Mouse (Mus musculus): ENCODE data around the gene Klhdc8a. TPM values are rescaled to one million over a fixed set of nuclear protein-coding genes. Genes with fewer than 3 reads are reported as not detected.

Klhdc8a gene
- polyA plus RNA-seq (2016; fragmentation: Nextera tagmentation; extraction: Ambion mirVana), result 5.1 and 5.3 TPM in 2 replicates

DNA sequence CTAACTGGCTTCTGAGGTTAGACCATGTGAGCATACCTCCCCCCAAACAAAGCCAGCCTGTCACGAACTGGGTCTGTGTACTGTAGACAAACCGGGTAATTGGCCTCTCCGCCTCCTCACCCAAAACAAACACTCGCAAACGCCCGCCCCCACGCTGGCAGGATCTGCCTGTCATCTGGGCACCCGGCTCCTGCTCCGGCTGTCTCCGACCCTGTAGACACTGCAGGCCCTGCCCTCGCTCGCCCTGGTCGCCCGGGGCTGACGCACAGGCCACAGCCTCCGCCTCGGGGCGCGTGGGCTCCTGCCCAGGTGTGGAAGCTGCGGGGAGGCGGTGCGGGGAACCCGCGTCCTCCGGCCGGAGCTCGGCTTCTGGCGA is at the start of gene Klhdc8a:
TSS of gene Klhdc8a (plus strand) at position 202 of the 376 bp plus-strand sequence.
- WGBS, result under 1% methylated on average over 27 of the region's 28 CpGs
- Histone ChIP-seq H3K27me3 (peaks cover 27% of the 10 kb centered on the region), H3K4me2 (replicated peaks) (peak within 1 kb of the TSS; percentile 99), H3K4me1 (peaks cover 41% of the 10 kb centered on the region), H3K4me3 (peak within 1 kb of the TSS; percentile 62), H3K27ac (peak within 1 kb of the TSS; percentile 82), H3K9me3 (replicated peaks) (no peaks in the 10 kb centered on the region), H3K36me3 (no peaks in the 10 kb centered on the region), H3K9ac (peak within 1 kb of the TSS; percentile 83)
- peak; percentile 69 for ATAC-seq (ENCODE audit: low FRiP score)

DNA sequence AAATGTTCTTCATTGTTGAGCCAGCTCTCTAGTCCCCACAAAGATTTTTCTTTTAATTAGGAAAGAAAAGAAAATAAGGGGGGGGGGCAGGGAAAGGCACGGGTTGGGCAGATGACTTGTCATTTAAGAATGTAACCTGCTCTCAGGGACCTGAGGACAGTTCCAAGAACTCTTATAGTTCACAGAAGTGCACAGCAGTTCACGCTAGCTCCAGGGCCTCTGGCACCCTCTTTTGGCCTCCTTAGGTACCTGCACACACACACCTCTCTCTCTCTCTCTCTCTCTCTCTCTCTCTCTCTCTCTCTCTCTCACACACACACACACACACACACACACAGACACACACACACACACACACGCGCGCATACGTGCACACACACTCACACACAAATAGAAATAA is 44.0 kb upstream of the Klhdc8a start:
- H3K9me3 ChIP-seq (replicated peaks), result no peaks in the 10 kb centered on the region
- H3K36me3 ChIP-seq, result no peaks in the 10 kb centered on the region
- no peak overlapping the region for H3K27ac ChIP-seq
- H3K4me1 ChIP-seq, result no peaks in the 10 kb centered on the region
- H3K9ac ChIP-seq, result no peak overlapping the region
- ATAC-seq (ENCODE audit: low FRiP score), result no peak
- H3K27me3 ChIP-seq, result no peaks in the 10 kb centered on the region
- H3K4me3 ChIP-seq, result no peak overlapping the region
- WGBS, result 87% methylated on average over 6 of the region's 6 CpGs
- no peak overlapping the region for H3K4me2 ChIP-seq (replicated peaks)

DNA sequence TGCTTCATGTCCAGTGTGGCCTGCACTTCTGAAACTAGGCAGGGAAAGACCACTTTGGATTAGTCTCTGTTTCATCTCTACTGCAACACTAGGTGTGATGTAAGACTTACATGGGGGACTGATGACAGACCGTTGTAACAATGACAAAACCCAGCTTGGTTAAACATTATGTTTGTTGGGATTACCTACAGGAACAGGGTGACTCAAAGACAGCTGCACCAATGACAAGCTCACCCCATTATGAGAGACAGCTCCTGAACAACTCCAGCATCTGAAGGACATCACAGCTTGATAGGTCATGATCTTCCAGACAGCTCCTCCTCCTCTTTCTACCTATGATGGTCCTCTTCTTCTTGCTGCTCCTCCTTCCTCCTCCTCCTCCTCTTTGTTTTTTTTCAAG is 38.1 kb upstream of the Klhdc8a start:
- no peaks in the 10 kb centered on the region for H3K27me3 ChIP-seq
- no peak overlapping the region for H3K4me3 ChIP-seq
- 0 out of 2 replicates have a peak, but pooled peaks cover 4% of the 10 kb centered on the region for H3K4me1 ChIP-seq
- WGBS, result 94% methylated on average over 1 of the region's 1 CpGs
- no peak overlapping the region for H3K9ac ChIP-seq
- H3K4me2 ChIP-seq (replicated peaks), result no peak overlapping the region
- no peaks in the 10 kb centered on the region for H3K9me3 ChIP-seq (replicated peaks)
- H3K27ac ChIP-seq, result no peak overlapping the region
- H3K36me3 ChIP-seq, result no peaks in the 10 kb centered on the region
- no peak for ATAC-seq (ENCODE audit: low FRiP score)

DNA sequence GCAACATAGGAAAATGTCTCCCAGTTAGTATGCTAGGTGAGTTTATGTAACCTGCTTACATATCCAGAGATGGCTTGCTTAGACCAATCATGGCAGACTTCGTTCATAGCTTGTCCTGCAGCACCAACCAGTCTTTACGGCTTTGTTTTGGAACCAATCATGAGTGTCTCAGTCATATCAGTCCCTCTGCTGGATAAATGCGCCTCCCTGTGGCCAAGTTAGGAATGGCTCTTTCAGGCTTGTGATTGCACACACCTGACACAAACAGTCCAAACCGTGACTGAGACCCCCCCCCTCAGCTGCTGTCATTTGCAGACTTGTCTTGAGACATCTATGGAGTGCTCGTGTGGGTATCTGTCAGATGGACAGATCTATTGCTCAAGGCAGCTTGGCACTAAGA is 37.4 kb upstream of the Klhdc8a start:
- no peak overlapping the region for H3K27ac ChIP-seq
- no peaks in the 10 kb centered on the region for H3K36me3 ChIP-seq
- H3K9me3 ChIP-seq (replicated peaks), result no peaks in the 10 kb centered on the region
- 70% methylated on average over 5 of the region's 5 CpGs for WGBS
- no peaks in the 10 kb centered on the region for H3K27me3 ChIP-seq
- 0 out of 2 replicates have a peak, but pooled peaks cover 5% of the 10 kb centered on the region for H3K4me1 ChIP-seq
- no peak overlapping the region for H3K4me3 ChIP-seq
- no peak overlapping the region for H3K9ac ChIP-seq
- ATAC-seq (ENCODE audit: low FRiP score), result no peak
- H3K4me2 ChIP-seq (replicated peaks), result no peak overlapping the region

DNA sequence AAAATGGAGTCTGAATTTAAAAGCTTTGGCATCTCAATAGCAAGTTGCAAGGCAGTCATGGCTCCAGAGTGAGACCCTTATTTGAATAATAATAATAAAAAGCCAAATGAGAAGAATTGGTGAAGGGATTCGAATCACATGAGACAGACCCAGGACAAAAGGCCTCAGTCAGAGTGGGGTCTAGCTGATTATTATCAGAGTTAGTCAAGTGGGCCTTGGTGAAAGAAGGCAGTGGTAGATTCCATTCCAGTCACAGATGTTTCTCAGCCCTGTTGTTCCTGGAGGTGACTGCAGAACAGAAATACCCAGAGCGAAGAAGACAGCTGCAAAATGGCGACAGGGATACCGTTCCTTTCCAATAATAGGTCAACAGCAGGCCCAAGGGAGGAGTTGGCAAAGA is 34.8 kb upstream of the Klhdc8a start:
- Histone ChIP-seq H3K9me3 (replicated peaks) (no peaks in the 10 kb centered on the region), H3K4me1 (0 out of 2 replicates have a peak, but pooled peaks cover 5% of the 10 kb centered on the region), H3K27ac (no peak overlapping the region), H3K36me3 (no peaks in the 10 kb centered on the region), H3K27me3 (no peaks in the 10 kb centered on the region), H3K9ac (no peak overlapping the region), H3K4me3 (no peak overlapping the region), H3K4me2 (replicated peaks) (no peak overlapping the region)
- no peak for ATAC-seq (ENCODE audit: low FRiP score)
- WGBS, result 75% methylated on average over 4 of the region's 4 CpGs

DNA sequence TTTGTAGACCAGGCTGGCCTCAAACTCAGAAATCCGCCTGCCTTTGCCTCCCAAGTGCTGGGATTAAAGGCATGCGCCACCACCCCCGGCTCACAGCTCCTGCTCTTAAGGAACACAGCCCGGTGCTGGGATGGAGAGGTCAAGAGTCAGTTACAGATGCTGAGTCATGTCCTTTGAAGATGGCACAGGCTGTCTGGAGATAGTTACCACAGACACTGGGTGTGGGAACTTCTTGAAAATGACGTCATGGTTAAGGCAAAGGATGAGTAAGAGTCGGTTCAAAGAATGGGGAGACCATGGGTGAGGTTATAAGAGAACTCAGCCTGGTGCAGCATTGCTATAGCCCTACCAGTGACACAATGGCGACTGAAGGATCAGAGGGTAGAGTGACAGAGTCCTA is 33.8 kb upstream of the Klhdc8a start:
- Histone ChIP-seq H3K9me3 (replicated peaks) (no peaks in the 10 kb centered on the region), H3K36me3 (no peaks in the 10 kb centered on the region), H3K4me1 (peaks cover 11% of the 10 kb centered on the region; the same call in 1 of the 2 replicates), H3K4me2 (replicated peaks) (no peak overlapping the region), H3K9ac (no peak overlapping the region), H3K27me3 (no peaks in the 10 kb centered on the region), H3K27ac (no peak overlapping the region), H3K4me3 (no peak overlapping the region)
- ATAC-seq (ENCODE audit: low FRiP score), result no peak
- WGBS, result 70% methylated on average over 7 of the region's 7 CpGs

DNA sequence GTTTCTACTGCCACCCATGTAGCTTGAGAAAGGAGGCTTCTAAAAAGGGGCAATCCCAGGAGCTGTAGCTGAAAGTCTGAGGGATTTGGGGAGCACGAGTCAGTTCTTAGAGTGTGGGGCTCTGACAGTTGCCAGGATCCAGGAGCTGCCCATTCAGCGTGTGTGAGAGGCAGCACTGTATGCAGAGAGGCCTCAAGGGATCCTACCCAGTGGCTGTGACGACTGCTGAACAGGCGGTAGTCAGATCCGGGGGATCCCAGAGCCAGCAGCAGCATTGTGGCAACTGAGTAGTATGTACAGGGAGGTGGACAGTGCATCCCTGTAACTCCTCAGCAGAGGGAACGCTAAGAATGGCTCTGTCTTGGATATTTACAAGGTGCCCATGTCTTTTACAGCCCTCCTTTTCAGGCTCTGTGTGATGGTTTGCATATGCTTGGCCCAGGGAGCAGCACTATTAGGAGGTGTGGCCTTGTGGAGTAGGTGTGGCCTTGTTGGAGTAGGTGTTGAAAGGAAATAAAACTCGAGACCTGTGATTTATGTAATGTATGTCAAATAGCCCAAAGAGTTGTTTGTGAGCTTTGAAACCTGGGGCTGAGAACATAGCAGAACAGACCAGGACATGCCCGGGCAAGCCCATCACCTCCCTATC is 33.1 kb upstream of the Klhdc8a start:
- Histone ChIP-seq H3K4me1 (peaks cover 13% of the 10 kb centered on the region; the same call in 1 of the 2 replicates), H3K9me3 (replicated peaks) (no peaks in the 10 kb centered on the region), H3K27ac (no peak overlapping the region), H3K9ac (no peak overlapping the region), H3K36me3 (no peaks in the 10 kb centered on the region), H3K4me2 (replicated peaks) (no peak overlapping the region), H3K27me3 (no peaks in the 10 kb centered on the region), H3K4me3 (no peak overlapping the region)
- WGBS, result 62% methylated on average over 8 of the region's 8 CpGs
- no peak; the same call in 1 of the 2 replicates for ATAC-seq (ENCODE audit: low FRiP score)

DNA sequence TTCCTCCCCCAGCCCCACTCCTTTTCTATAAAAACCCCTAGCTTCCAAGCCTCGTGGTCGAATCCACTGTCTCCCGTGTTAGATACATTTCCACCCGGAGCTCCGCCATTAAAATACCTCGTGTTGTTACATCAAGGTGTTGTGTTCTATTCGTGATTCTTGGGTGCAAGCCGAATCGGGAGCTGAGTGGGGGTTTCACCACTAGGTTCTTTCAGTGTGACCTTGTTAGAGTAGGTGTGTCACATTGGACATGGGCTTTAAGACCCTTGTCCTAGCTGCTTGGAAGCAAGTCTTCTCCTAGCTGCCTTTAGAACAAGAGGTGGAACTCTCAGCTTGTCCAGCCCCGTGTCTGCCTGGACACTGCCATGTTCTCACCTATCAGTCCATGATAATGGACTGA is 32.5 kb upstream of the Klhdc8a start:
- Histone ChIP-seq H3K9me3 (replicated peaks) (no peaks in the 10 kb centered on the region), H3K4me2 (replicated peaks) (no peak overlapping the region), H3K4me3 (no peak overlapping the region), H3K36me3 (no peaks in the 10 kb centered on the region), H3K9ac (no peak overlapping the region), H3K27me3 (no peaks in the 10 kb centered on the region), H3K4me1 (peaks cover 13% of the 10 kb centered on the region; the same call in 1 of the 2 replicates), H3K27ac (no peak overlapping the region)
- 91% methylated on average over 10 of the region's 10 CpGs for WGBS
- ATAC-seq (ENCODE audit: low FRiP score), result no peak

DNA sequence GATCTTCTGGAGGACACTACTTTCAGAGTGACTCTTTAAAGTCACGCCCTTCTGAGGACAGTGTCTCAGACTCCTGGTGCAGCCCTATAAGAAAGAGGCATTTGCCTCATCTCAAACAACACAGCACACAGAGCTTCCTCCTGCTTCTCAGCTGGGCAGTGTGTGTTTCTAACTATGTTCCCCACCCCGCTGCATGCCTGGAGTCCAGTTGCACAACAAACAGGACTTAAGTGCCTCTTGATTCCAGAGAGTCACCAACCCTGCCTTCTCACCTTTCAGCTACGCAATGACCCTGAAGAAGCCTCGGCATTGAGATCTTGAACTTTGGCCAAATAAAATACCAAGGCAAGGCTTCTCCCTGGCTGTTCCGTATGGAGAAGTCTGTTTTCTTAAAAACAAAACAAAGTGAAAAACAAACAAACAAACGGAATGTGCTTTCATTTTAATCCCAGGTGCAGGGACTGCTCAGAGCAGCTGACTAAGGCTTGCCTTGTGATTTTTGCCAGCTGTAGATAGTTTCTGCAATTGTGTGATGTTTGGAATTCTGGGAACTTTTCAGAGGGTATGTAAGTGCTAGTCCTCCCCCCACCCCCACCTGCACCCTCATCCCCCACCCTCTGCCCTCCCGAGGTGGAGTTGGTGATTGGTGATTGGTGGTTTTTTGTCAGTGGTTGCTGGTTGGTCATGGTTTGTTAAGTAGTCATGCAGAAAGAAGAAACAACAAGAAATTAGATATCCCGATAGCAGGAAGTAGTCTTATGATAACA is 31.5 kb upstream of the Klhdc8a start:
- H3K4me2 ChIP-seq (replicated peaks), result no peak overlapping the region
- no peaks in the 10 kb centered on the region for H3K9me3 ChIP-seq (replicated peaks)
- 55% methylated on average over 8 of the region's 8 CpGs for WGBS
- H3K9ac ChIP-seq, result no peak overlapping the region
- no peaks in the 10 kb centered on the region for H3K27me3 ChIP-seq
- H3K36me3 ChIP-seq, result no peaks in the 10 kb centered on the region
- no peak for ATAC-seq (ENCODE audit: low FRiP score)
- peaks cover 13% of the 10 kb centered on the region; the same call in 1 of the 2 replicates for H3K4me1 ChIP-seq
- no peak overlapping the region for H3K4me3 ChIP-seq
- H3K27ac ChIP-seq, result no peak overlapping the region

DNA sequence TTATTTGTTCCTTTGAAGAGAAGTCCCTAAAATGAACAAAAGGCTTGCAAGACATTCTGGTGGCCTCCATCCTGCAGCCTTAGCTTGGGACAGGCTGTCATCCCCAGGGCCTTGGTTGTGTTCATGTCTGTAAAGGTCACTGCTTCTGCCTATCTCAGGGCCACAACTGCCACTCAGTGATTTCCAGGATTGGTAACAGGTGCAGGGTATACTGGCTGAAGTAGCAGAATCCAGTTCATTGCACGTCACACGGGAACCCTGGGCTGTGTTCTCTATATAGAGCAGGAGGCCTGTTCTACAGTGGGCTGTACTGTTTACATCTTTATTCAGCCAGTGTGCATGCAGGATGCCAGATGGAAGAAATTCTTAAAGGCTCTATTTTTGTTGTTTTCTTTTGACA is 30.5 kb upstream of the Klhdc8a start:
- ATAC-seq (ENCODE audit: low FRiP score), result no peak
- Histone ChIP-seq H3K9me3 (replicated peaks) (no peaks in the 10 kb centered on the region), H3K9ac (no peak overlapping the region), H3K4me3 (no peak overlapping the region), H3K36me3 (no peaks in the 10 kb centered on the region), H3K4me1 (peaks cover 13% of the 10 kb centered on the region; the same call in 1 of the 2 replicates), H3K27me3 (no peaks in the 10 kb centered on the region), H3K4me2 (replicated peaks) (no peak overlapping the region), H3K27ac (no peak overlapping the region)
- WGBS, result 64% methylated on average over 2 of the region's 2 CpGs

DNA sequence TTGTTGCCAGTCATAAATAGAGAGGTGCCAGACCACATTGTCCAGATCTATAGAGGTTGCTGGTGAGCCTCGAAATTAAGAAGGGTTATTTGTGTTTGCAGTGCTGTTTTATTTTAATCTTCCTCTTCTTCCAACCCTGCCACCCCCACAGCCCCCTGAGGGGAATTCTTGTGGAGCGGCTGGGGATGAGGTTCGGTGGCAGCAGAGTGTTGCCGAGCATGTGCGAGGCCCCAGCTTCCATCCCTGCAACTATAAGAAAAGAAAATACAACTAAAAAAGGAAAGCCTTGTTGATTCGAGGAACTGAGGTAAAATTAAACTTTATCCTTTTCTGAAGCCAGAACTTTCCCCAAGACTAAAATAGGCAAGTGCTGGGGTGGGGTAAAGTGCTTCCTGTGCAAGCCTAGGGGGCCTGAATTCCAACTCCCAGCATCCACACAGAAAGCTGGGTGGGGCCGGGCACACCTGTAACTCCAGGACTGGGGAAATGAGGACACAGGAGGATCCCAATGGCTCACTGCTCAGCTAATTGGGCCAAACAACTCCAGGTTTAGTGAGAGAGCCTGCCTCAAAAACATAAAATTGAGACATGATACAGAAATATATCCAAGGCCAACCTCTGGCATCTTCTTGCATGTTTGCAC is 29.9 kb upstream of the Klhdc8a start:
- WGBS, result 64% methylated on average over 7 of the region's 7 CpGs
- Histone ChIP-seq H3K27me3 (no peaks in the 10 kb centered on the region), H3K4me1 (peaks cover 13% of the 10 kb centered on the region; the same call in 1 of the 2 replicates), H3K9me3 (replicated peaks) (no peaks in the 10 kb centered on the region), H3K9ac (no peak overlapping the region), H3K36me3 (no peaks in the 10 kb centered on the region), H3K4me3 (no peak overlapping the region), H3K27ac (no peak overlapping the region), H3K4me2 (replicated peaks) (no peak overlapping the region)
- ATAC-seq (ENCODE audit: low FRiP score), result no peak

DNA sequence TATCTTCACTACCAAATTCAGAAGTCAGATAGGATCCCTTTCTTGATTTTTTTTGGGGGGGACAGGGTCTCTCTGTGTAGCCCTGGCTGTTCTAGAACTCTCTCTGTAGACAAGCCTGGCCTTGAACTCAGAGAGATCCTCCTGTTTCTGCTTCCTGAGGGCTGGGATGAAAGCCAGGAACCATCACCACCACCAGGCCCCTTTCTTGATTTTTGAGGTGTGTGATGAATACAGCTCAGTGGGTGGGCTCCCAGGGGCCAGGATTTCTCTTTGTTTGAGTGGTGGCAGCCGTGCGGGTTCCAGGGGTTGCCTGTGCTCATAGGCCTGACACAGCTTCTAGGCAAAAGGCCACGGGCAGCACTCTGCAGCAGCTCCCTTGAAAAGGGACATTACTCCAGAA is 27.2 kb upstream of the Klhdc8a start:
- ATAC-seq (ENCODE audit: low FRiP score), result no peak
- no peak overlapping the region for H3K27ac ChIP-seq
- peaks cover 8% of the 10 kb centered on the region; the same call in 1 of the 2 replicates for H3K4me1 ChIP-seq
- H3K27me3 ChIP-seq, result no peaks in the 10 kb centered on the region
- H3K9ac ChIP-seq, result no peak overlapping the region
- no peaks in the 10 kb centered on the region for H3K36me3 ChIP-seq
- no peak overlapping the region for H3K4me3 ChIP-seq
- WGBS, result 65% methylated on average over 3 of the region's 3 CpGs
- H3K9me3 ChIP-seq (replicated peaks), result no peaks in the 10 kb centered on the region
- H3K4me2 ChIP-seq (replicated peaks), result no peak overlapping the region

All from hindbrain, embryonic 12.5 days (tissue).